Mouse (Mus musculus): ENCODE results near the gene Tbc1d25.

DNA sequence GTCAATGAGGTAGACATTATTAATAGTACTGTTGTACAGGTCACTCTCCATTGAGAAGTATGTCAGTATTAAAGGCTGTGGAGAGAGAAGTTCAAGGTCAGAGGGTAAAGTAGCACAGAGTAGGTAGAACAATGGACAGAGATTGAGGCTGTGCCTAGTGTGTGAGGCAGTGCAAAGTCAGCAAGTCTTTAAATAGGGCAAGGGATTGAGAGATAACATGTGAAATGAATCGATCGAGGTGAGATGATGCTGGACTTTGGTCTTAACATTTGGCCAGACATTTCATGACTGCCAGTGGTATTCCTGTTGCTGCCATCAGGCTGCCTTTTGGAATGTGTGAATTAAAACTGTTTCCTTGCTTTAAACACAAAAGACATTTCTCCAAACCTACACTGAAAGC is 2.9 kb upstream of the Tbc1d25 start:
- TF ChIP-seq CTCF (IDR thresholded peaks at IDR 0.05; ENCODE audit: low read depth, low read length) (no peak), POLR2A (IDR thresholded peaks at IDR 0.05; ENCODE audit: insufficient read depth, low read length) (no peak)

Data from ES-Bruce4 (cell line).